Mouse (Mus musculus): ENCODE measurements around the gene Fabp1. TPM values are rescaled to one million over a fixed set of nuclear protein-coding genes. Genes with fewer than 3 reads are reported as not detected.

Fabp1 gene
- polyA plus RNA-seq (2015; fragmentation: Nextera tagmentation; extraction: Ambion mirVana), result 0.88 and 1.4 TPM in 2 replicates

DNA sequence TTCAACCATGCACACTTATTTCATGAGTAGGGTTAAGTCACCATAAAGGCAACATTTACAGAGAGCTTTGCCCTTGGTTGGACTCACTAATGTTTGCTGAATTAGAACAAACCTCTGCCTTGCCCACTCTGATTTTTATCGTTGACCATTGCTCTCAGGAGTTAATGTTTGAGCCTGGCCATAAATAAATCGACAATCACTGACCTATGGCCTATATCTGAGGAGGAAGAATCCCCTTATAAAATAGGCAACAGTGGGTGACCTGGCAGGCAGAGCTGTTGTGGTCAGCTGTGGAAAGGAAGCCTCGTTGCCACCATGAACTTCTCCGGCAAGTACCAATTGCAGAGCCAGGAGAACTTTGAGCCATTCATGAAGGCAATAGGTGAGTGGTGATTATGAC lies at the start of gene Fabp1:
TSS of gene Fabp1 (plus strand) at position 216 of the 400 bp plus-strand sequence.
- no peaks in the 10 kb centered on the region for H3K36me3 ChIP-seq
- H3K4me1 ChIP-seq, result no peaks in the 10 kb centered on the region
- H3K4me3 ChIP-seq, result no peak within 1 kb of the TSS
- H3K9ac ChIP-seq, result no peak within 1 kb of the TSS
- WGBS, result 78% methylated on average over 4 of the region's 4 CpGs
- no peaks in the 10 kb centered on the region for H3K9me3 ChIP-seq
- H3K27ac ChIP-seq, result no peak within 1 kb of the TSS
- no peak for ATAC-seq (ENCODE audit: insufficient number of reproducible peaks, low FRiP score, low TSS enrichment, low read depth)
- no peaks in the 10 kb centered on the region for H3K27me3 ChIP-seq
- no peak within 1 kb of the TSS for H3K4me2 ChIP-seq

- ATAC-seq (ENCODE audit: insufficient number of reproducible peaks, low FRiP score, low TSS enrichment, low read depth), result no peak
- Histone ChIP-seq H3K4me3 (no peak overlapping the region), H3K36me3 (no peaks in the 10 kb centered on the region), H3K9ac (no peak overlapping the region), H3K27me3 (no peaks in the 10 kb centered on the region), H3K27ac (no peak overlapping the region), H3K4me2 (no peak overlapping the region), H3K4me1 (no peaks in the 10 kb centered on the region), H3K9me3 (no peaks in the 10 kb centered on the region)
- WGBS, result 50% methylated on average over 10 of the region's 10 CpGs
Observed at GRCm38 (mm10) chr6:71151098-71151497, 48.5 kb upstream of the Fabp1 start.

- Histone ChIP-seq H3K9me3 (no peaks in the 10 kb centered on the region), H3K4me3 (no peak overlapping the region), H3K4me2 (no peak overlapping the region), H3K27ac (no peak overlapping the region), H3K36me3 (no peaks in the 10 kb centered on the region), H3K4me1 (no peaks in the 10 kb centered on the region), H3K9ac (no peak overlapping the region), H3K27me3 (no peaks in the 10 kb centered on the region)
- WGBS, result 79% methylated on average over 4 of the region's 4 CpGs
- no peak for ATAC-seq (ENCODE audit: insufficient number of reproducible peaks, low FRiP score, low TSS enrichment, low read depth)
Observed at GRCm38 (mm10) chr6:71153486-71153885, 46.1 kb upstream of the Fabp1 start.

DNA sequence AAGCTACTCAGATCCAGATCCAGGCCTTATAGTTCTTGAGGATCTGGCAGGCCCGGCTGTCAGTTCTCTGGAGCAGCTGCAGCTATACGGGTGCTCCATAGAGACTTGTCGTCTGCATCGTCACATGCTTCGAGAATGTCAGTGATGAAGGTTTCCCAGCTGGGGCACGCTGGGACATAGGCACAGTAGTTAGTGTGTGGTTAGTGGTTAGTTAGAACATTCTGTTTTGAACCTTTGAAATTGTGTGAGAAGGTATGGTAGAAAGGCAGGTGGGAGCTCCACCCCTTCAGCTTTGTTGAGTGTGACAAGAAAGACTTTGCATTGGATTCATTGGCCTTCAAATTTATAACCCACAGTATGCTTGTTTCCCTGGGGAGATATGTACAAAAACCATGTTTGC lies 44.8 kb upstream of the Fabp1 start:
- H3K27me3 ChIP-seq, result no peaks in the 10 kb centered on the region
- no peaks in the 10 kb centered on the region for H3K4me1 ChIP-seq
- H3K9me3 ChIP-seq, result no peaks in the 10 kb centered on the region
- 79% methylated on average over 6 of the region's 6 CpGs for WGBS
- no peak for ATAC-seq (ENCODE audit: insufficient number of reproducible peaks, low FRiP score, low TSS enrichment, low read depth)
- H3K4me3 ChIP-seq, result no peak overlapping the region
- no peak overlapping the region for H3K9ac ChIP-seq
- H3K27ac ChIP-seq, result no peak overlapping the region
- no peaks in the 10 kb centered on the region for H3K36me3 ChIP-seq
- H3K4me2 ChIP-seq, result no peak overlapping the region

GRCm38 (mm10) chr6:71156674-71157326 lies 42.8 kb upstream of the Fabp1 start:
- H3K4me1 ChIP-seq, result no peaks in the 10 kb centered on the region
- H3K9ac ChIP-seq, result no peak overlapping the region
- no peak overlapping the region for H3K27ac ChIP-seq
- no peaks in the 10 kb centered on the region for H3K9me3 ChIP-seq
- no peak overlapping the region for H3K4me3 ChIP-seq
- H3K36me3 ChIP-seq, result no peaks in the 10 kb centered on the region
- H3K4me2 ChIP-seq, result no peak overlapping the region
- WGBS, result 61% methylated on average over 5 of the region's 5 CpGs
- no peak for ATAC-seq (ENCODE audit: insufficient number of reproducible peaks, low FRiP score, low TSS enrichment, low read depth)
- no peaks in the 10 kb centered on the region for H3K27me3 ChIP-seq

GRCm38 (mm10) chr6:71161290-71161689 lies 38.3 kb upstream of the Fabp1 start:
- Histone ChIP-seq H3K4me3 (no peak overlapping the region), H3K9ac (no peak overlapping the region), H3K27ac (no peak overlapping the region), H3K36me3 (no peaks in the 10 kb centered on the region), H3K9me3 (no peaks in the 10 kb centered on the region), H3K27me3 (no peaks in the 10 kb centered on the region), H3K4me1 (no peaks in the 10 kb centered on the region), H3K4me2 (no peak overlapping the region)
- WGBS, result 63% methylated on average over 7 of the region's 7 CpGs
- ATAC-seq (ENCODE audit: insufficient number of reproducible peaks, low FRiP score, low TSS enrichment, low read depth), result no peak

- no peak overlapping the region for H3K9ac ChIP-seq
- 45% methylated on average over 4 of the region's 4 CpGs for WGBS
- ATAC-seq (ENCODE audit: insufficient number of reproducible peaks, low FRiP score, low TSS enrichment, low read depth), result no peak
Observed at GRCm38 (mm10) chr6:71162269-71162668, 37.4 kb upstream of the Fabp1 start.

DNA sequence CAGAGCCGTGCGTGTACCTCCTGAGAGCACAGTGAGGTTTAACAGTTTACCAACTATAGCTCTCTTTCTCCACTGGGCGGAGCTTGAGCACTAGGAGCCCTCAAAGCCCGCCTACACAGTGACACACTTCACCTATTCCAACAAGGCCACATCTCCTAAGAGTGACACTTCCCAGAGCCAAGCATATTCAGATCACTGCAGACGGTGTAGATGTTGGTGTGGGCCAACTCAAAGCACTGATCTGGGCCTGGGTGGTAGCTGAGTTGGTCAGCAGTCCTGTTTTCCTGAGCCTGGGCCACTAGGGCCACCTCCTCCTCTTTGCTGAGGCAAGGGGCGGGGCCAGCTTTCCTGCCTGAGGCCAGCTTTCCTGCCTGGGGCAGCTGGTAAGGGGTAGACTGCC lies 35.2 kb upstream of the Fabp1 start:
- no peaks in the 10 kb centered on the region for H3K36me3 ChIP-seq
- no peak for ATAC-seq (ENCODE audit: insufficient number of reproducible peaks, low FRiP score, low TSS enrichment, low read depth)
- 32% methylated on average over 6 of the region's 6 CpGs for WGBS

More at GRCm38 (mm10) chr6:71162269-71162668, 37.4 kb upstream of the Fabp1 start:
- Histone ChIP-seq H3K4me2 (no peak overlapping the region), H3K4me1 (no peaks in the 10 kb centered on the region), H3K27me3 (no peaks in the 10 kb centered on the region), H3K9me3 (no peaks in the 10 kb centered on the region), H3K36me3 (no peaks in the 10 kb centered on the region), H3K4me3 (no peak overlapping the region), H3K27ac (no peak overlapping the region)

DNA sequence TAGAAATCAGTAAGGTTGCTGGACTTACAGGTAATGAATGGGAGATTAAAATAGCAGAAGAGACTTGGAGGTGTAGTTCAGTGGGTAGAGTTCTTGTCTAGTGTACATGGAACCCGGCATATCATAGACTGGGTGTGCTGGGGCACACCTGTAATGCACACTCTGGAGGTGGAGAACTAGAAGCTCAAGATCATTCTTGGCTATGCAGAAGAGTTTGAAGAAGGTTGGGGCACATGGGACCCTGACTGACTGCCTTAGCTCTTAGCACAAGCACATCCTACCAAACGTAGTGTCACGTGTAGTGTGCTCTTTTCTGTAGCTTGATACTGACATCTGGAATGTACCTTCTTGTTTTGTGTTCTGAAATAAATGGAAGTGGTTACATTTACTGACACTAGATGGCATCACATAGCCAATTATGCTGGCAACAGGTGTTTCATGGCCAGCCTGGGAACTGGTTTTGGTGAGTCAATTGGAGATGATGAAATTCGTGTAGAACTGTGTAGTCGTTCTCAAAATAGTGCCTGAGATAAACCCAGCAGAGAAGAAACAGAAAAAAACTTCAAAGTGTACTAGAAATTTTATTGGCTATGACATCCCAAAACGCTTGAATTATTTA lies 33.0 kb upstream of the Fabp1 start:
- Histone ChIP-seq H3K27ac (no peak overlapping the region), H3K9ac (no peak overlapping the region), H3K4me3 (no peak overlapping the region), H3K4me2 (no peak overlapping the region), H3K4me1 (no peaks in the 10 kb centered on the region), H3K9me3 (no peaks in the 10 kb centered on the region), H3K27me3 (no peaks in the 10 kb centered on the region), H3K36me3 (no peaks in the 10 kb centered on the region)
- no peak for ATAC-seq (ENCODE audit: insufficient number of reproducible peaks, low FRiP score, low TSS enrichment, low read depth)
- 40% methylated on average over 6 of the region's 6 CpGs for WGBS

More for the DNA sequence above, 35.2 kb upstream of the Fabp1 start:
- Histone ChIP-seq H3K4me3 (no peak overlapping the region), H3K27me3 (no peaks in the 10 kb centered on the region), H3K9me3 (no peaks in the 10 kb centered on the region), H3K4me1 (no peaks in the 10 kb centered on the region), H3K9ac (no peak overlapping the region), H3K4me2 (no peak overlapping the region), H3K27ac (no peak overlapping the region)

- Histone ChIP-seq H3K4me1 (no peaks in the 10 kb centered on the region), H3K4me2 (no peak overlapping the region), H3K9me3 (no peaks in the 10 kb centered on the region), H3K27ac (no peak overlapping the region), H3K4me3 (no peak overlapping the region), H3K36me3 (no peaks in the 10 kb centered on the region), H3K27me3 (no peaks in the 10 kb centered on the region), H3K9ac (no peak overlapping the region)
- WGBS, result 85% methylated on average over 10 of the region's 10 CpGs
- ATAC-seq (ENCODE audit: insufficient number of reproducible peaks, low FRiP score, low TSS enrichment, low read depth), result no peak
Observed at GRCm38 (mm10) chr6:71172812-71173580, 26.6 kb upstream of the Fabp1 start.

DNA sequence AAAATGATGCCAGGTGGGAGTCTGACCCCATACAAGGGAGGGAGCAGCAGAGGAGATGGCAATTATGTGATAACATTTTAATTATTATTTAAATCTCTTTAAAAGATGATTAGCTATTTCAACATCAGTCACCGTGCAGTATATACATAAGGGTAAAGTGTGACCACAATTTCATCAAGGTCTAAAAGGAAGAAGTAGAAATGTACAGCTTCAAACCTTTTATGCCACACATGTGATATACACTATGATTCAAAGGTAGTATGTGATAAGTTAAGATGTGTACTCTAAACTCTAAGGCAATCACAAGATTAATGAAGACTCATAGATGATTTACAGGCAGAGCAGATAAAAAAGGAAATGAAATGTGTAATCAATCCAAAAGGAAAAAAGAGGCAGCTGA lies 19.0 kb upstream of the Fabp1 start:
- H3K9ac ChIP-seq, result no peak overlapping the region
- H3K4me3 ChIP-seq, result no peak overlapping the region
- H3K27ac ChIP-seq, result no peak overlapping the region
- no peaks in the 10 kb centered on the region for H3K4me1 ChIP-seq
- H3K27me3 ChIP-seq, result no peaks in the 10 kb centered on the region
- no peaks in the 10 kb centered on the region for H3K9me3 ChIP-seq
- no peaks in the 10 kb centered on the region for H3K36me3 ChIP-seq
- no peak for ATAC-seq (ENCODE audit: insufficient number of reproducible peaks, low FRiP score, low TSS enrichment, low read depth)
- WGBS, result 76% methylated on average over 1 of the region's 1 CpGs
- no peak overlapping the region for H3K4me2 ChIP-seq

- H3K4me2 ChIP-seq, result no peak overlapping the region
- 78% methylated on average over 7 of the region's 7 CpGs for WGBS
- no peaks in the 10 kb centered on the region for H3K27me3 ChIP-seq
- H3K4me1 ChIP-seq, result no peaks in the 10 kb centered on the region
- no peak overlapping the region for H3K4me3 ChIP-seq
- ATAC-seq (ENCODE audit: insufficient number of reproducible peaks, low FRiP score, low TSS enrichment, low read depth), result no peak
- no peak overlapping the region for H3K9ac ChIP-seq
- no peak overlapping the region for H3K27ac ChIP-seq
- no peaks in the 10 kb centered on the region for H3K36me3 ChIP-seq
- H3K9me3 ChIP-seq, result no peaks in the 10 kb centered on the region
Observed at GRCm38 (mm10) chr6:71184941-71185604, 14.6 kb upstream of the Fabp1 start.

Data from limb, embryonic 15.5 days (tissue).